Mouse (Mus musculus) lung, embryonic 14.5 days (tissue): ENCODE results near the gene Myh6. TPM values are rescaled to one million over a fixed set of nuclear protein-coding genes. Genes with fewer than 3 reads are reported as not detected.

Source experiments
- ATAC-seq: fragments of 200-750 bp; cut with Nextera tagmentation; 2 replicates; pipeline ENCODE4 v1.8.0; 2017; ENCODE audit warnings: mild to moderate bottlenecking, moderate TSS enrichment, moderate library complexity; ENCODE audit not compliant: insufficient read depth
- DNase-seq: peaks from one replicate; pipeline ENCODE4 v3.0.0-alpha.2; 2015
- H3K27ac ChIP-seq: fragments of 300-500 bp; sonication (generic); 2 replicates; pipeline ENCODE4 v1.5.1; 2014; ENCODE audit warnings: low read depth, mild to moderate bottlenecking, moderate library complexity
- H3K27me3 ChIP-seq: fragments of 300-500 bp; sonication (generic); 2 replicates; pipeline ENCODE4 v1.6.1; 2014; ENCODE audit warnings: low read length, control low read depth; ENCODE audit not compliant: insufficient read depth
- H3K36me3 ChIP-seq: fragments of 300-500 bp; sonication (generic); 2 replicates; pipeline ENCODE4 v1.6.1; 2014; ENCODE audit warnings: control low read depth; ENCODE audit not compliant: insufficient read depth
- H3K4me1 ChIP-seq: fragments of 300-500 bp; sonication (generic); 2 replicates; pipeline ENCODE4 v1.6.1; 2014; ENCODE audit warnings: antibody characterized with exemption, control low read depth; ENCODE audit not compliant: insufficient read depth
- H3K4me2 ChIP-seq: fragments of 300-500 bp; sonication (generic); 2 replicates; pipeline ENCODE4 v1.6.1; 2014; ENCODE audit warnings: mild to moderate bottlenecking
- H3K4me3 ChIP-seq: fragments of 300-500 bp; sonication (generic); 2 replicates; pipeline ENCODE4 v1.5.1; 2014; ENCODE audit warnings: low read depth, low read length
- H3K9ac ChIP-seq: fragments of 300-500 bp; sonication (generic); 2 replicates; pipeline ENCODE4 v1.6.1; 2014
- H3K9me3 ChIP-seq: fragments of 300-500 bp; sonication (generic); 2 replicates; pipeline ENCODE4 v1.6.1; 2016; ENCODE audit warnings: low read depth, low read length, control low read depth
- CTCF ChIP-seq: IDR thresholded peaks from 2 replicates; pipeline ENCODE4 v1.5.1; 2016; ENCODE audit warnings: antibody characterized with exemption, low read depth
- WGBS: fragments of 180-500 bp; shearing (Covaris S2); extraction: QIAGEN DNeasy Blood & Tissue Kit; methylation state at CpG from one replicate; pipeline ENCODE4 v1.1.7; 2014; 5-methylcytosine and 5-hydroxymethylcytosine counted together
- polyA plus RNA-seq: library from polyadenylated mRNA; unstranded; fragments of >200 nt; fragmentation: Nextera tagmentation; extraction: Ambion mirVana; gene quantifications from 2 replicates; pipeline ENCODE4 v1.2.1, GENCODE M21; 2014

The Myh6 gene
- polyA plus RNA-seq, 1 experiment from 2014 or later, result 4.6 TPM

- ATAC-seq, result no peak
- H3K36me3 ChIP-seq, result no peaks in the 10 kb centered on the region
- TF ChIP-seq CTCF, result no peak
Measured at GRCm38 (mm10) chr14:54930431-54930830, 36.3 kb downstream of the Myh6 start.

GRCm38 (mm10) chr14:54929801-54930200, 36.9 kb downstream of the Myh6 start:
- no peak overlapping the region for H3K9ac ChIP-seq
- WGBS, result 64% methylated on average over 5 of the region's 5 CpGs
- H3K27me3 ChIP-seq, result peaks cover 7% of the 10 kb centered on the region; the same call in 1 of the 2 replicates
- no peaks in the 10 kb centered on the region for H3K36me3 ChIP-seq
- no peak for DNase-seq
- H3K4me2 ChIP-seq, result no peak overlapping the region
- H3K4me3 ChIP-seq, result no peak overlapping the region
- no peaks in the 10 kb centered on the region; the same call in 1 of the 2 replicates for H3K4me1 ChIP-seq
- no peak overlapping the region for H3K27ac ChIP-seq
- no peak for ATAC-seq
- H3K9me3 ChIP-seq, result no peaks in the 10 kb centered on the region
- TF ChIP-seq CTCF, result no peak

More at GRCm38 (mm10) chr14:54930431-54930830, 36.3 kb downstream of the Myh6 start:
- no peaks in the 10 kb centered on the region for H3K9me3 ChIP-seq
- no peaks in the 10 kb centered on the region; the same call in 1 of the 2 replicates for H3K4me1 ChIP-seq
- H3K27ac ChIP-seq, result no peak overlapping the region
- no peak for DNase-seq
- 21% methylated on average over 2 of the region's 2 CpGs for WGBS
- no peak overlapping the region for H3K4me3 ChIP-seq
- H3K4me2 ChIP-seq, result no peak overlapping the region
- peaks cover 7% of the 10 kb centered on the region; the same call in 1 of the 2 replicates for H3K27me3 ChIP-seq
- no peak overlapping the region for H3K9ac ChIP-seq

GRCm38 (mm10) chr14:54927296-54927695, 39.4 kb downstream of the Myh6 start:
- 15% methylated on average over 7 of the region's 7 CpGs for WGBS
- TF ChIP-seq CTCF, result no peak
- H3K9me3 ChIP-seq, result no peaks in the 10 kb centered on the region
- peak; percentile 13 for DNase-seq
- H3K4me1 ChIP-seq, result no peaks in the 10 kb centered on the region; the same call in 1 of the 2 replicates
- no peak for ATAC-seq
- H3K27ac ChIP-seq, result peak overlapping the region; percentile 99
- H3K4me3 ChIP-seq, result peak overlapping the region; percentile 56
- H3K27me3 ChIP-seq, result peaks cover 7% of the 10 kb centered on the region; the same call in 1 of the 2 replicates
- H3K4me2 ChIP-seq, result peak overlapping the region; percentile 87
- H3K9ac ChIP-seq, result peak overlapping the region; percentile 90
- no peaks in the 10 kb centered on the region; the same call in 1 of the 2 replicates for H3K36me3 ChIP-seq

- Histone ChIP-seq H3K4me1 (no peaks in the 10 kb centered on the region; the same call in 1 of the 2 replicates), H3K27ac (peak overlapping the region; percentile 99), H3K27me3 (peaks cover 7% of the 10 kb centered on the region; the same call in 1 of the 2 replicates), H3K4me3 (peak overlapping the region; percentile 56), H3K36me3 (no peaks in the 10 kb centered on the region; the same call in 1 of the 2 replicates), H3K4me2 (peak overlapping the region; percentile 87), H3K9ac (peak overlapping the region; percentile 90), H3K9me3 (no peaks in the 10 kb centered on the region)
- DNase-seq (peak; percentile 89), ATAC-seq (peak; percentile 83)
- under 1% methylated on average over 54 of the region's 58 CpGs for WGBS
- TF ChIP-seq CTCF, result no peak
Measured at GRCm38 (mm10) chr14:54926401-54927158, 40.1 kb downstream of the Myh6 start.

GRCm38 (mm10) chr14:54925349-54926342, 41.1 kb downstream of the Myh6 start, which contains the start of gene Efs:
Gene Efs, minus strand, starts transcription at chr14:54926126.
- DNase-seq (peak; percentile 84), ATAC-seq (peak; percentile 71)
- no peak for TF ChIP-seq CTCF
- Histone ChIP-seq H3K4me3 (peak within 1 kb of the TSS; percentile 56), H3K9ac (peak within 1 kb of the TSS; percentile 90), H3K27me3 (peaks cover 7% of the 10 kb centered on the region; the same call in 1 of the 2 replicates), H3K27ac (peak within 1 kb of the TSS; percentile 99), H3K36me3 (peaks cover 7% of the 10 kb centered on the region), H3K4me2 (peak within 1 kb of the TSS; percentile 87), H3K4me1 (no peaks in the 10 kb centered on the region; the same call in 1 of the 2 replicates), H3K9me3 (no peaks in the 10 kb centered on the region)
- 1% methylated on average over 50 of the region's 57 CpGs for whole genome bisulfite sequencing

- ATAC-seq (peak; percentile 32), DNase-seq (peak; percentile 82)
- Histone ChIP-seq H3K4me1 (no peaks in the 10 kb centered on the region; the same call in 1 of the 2 replicates), H3K4me2 (peak overlapping the region; percentile 87), H3K27ac (peak overlapping the region; percentile 99), H3K36me3 (peaks cover 15% of the 10 kb centered on the region), H3K9ac (peak overlapping the region; percentile 90), H3K9me3 (no peaks in the 10 kb centered on the region), H3K27me3 (peaks cover 7% of the 10 kb centered on the region; the same call in 1 of the 2 replicates), H3K4me3 (peak overlapping the region; percentile 56)
- no peak for TF ChIP-seq CTCF
- WGBS, result 18% methylated on average over 7 of the region's 7 CpGs
Measured at GRCm38 (mm10) chr14:54924641-54925348, 41.9 kb downstream of the Myh6 start.
